Mouse (Mus musculus) CD8-positive naive resting alpha-beta T cell, adult 2 months (primary cell): ENCODE measurements around the gene Atp5s.

Experiments used
- DNase-seq, 2 experiments: peaks; one replicate each; pipeline ENCODE4 v3.0.0; 2022; ENCODE audit warnings: low read depth in 2 of 2, low spot score in 2 of 2

The Atp5s gene

GRCm38 (mm10) chr12:69730306-69730705, 5.6 kb downstream of the Atp5s start:
- no peak for DNase-seq

- DNase-seq = no peak
Measured at GRCm38 (mm10) chr12:69732221-69732620, 7.5 kb downstream of the Atp5s start.

- DNase-seq = peak in 1 of 2 experiments; percentile 14
Measured at GRCm38 (mm10) chr12:69733518-69733917, 8.8 kb downstream of the Atp5s start.

GRCm38 (mm10) chr12:69733923-69734322, 9.2 kb downstream of the Atp5s start:
- DNase-seq = no peak

GRCm38 (mm10) chr12:69741965-69742364, 17.2 kb downstream of the Atp5s start:
- DNase-seq = no peak

GRCm38 (mm10) chr12:69744138-69744537, 19.4 kb downstream of the Atp5s start:
- no peak for DNase-seq

- DNase-seq = no peak
Measured at GRCm38 (mm10) chr12:69751864-69752341, 27.2 kb downstream of the Atp5s start.

- DNase-seq = no peak
Measured at GRCm38 (mm10) chr12:69753936-69754335, 29.2 kb downstream of the Atp5s start.

GRCm38 (mm10) chr12:69756015-69756414, 31.3 kb downstream of the Atp5s start:
- no peak for DNase-seq

GRCm38 (mm10) chr12:69757418-69758141, 32.8 kb downstream of the Atp5s start:
- DNase-seq = peak; percentile 38 to 41

GRCm38 (mm10) chr12:69758221-69759185, 33.8 kb downstream of the Atp5s start:
- no peak for DNase-seq

- no peak for DNase-seq
Measured at GRCm38 (mm10) chr12:69759267-69759885, 34.6 kb downstream of the Atp5s start.

GRCm38 (mm10) chr12:69760014-69760413, 35.3 kb downstream of the Atp5s start:
- DNase-seq = no peak

- DNase-seq = no peak
Measured at GRCm38 (mm10) chr12:69760743-69761406, 36.1 kb downstream of the Atp5s start.

- DNase-seq = no peak
Measured at GRCm38 (mm10) chr12:69761603-69762002, 36.9 kb downstream of the Atp5s start.

GRCm38 (mm10) chr12:69765543-69765942, 40.8 kb downstream of the Atp5s start:
- DNase-seq = no peak

GRCm38 (mm10) chr12:69766185-69766904, 41.6 kb downstream of the Atp5s start:
- DNase-seq = no peak

- DNase-seq = no peak
Measured at GRCm38 (mm10) chr12:69767476-69768258, 42.9 kb downstream of the Atp5s start.

- DNase-seq = no peak
Measured at GRCm38 (mm10) chr12:69768841-69769240, 44.1 kb downstream of the Atp5s start.
